Mouse (Mus musculus) spleen, postnatal 14 days (tissue): ENCODE results near the gene Med26.

Source experiments
- DNase-seq, 2 experiments: peaks; one replicate each; pipeline ENCODE4 v3.0.0; 2021 to 2022; ENCODE audit warnings: low spot score in 2 of 2

Med26 gene

DNA sequence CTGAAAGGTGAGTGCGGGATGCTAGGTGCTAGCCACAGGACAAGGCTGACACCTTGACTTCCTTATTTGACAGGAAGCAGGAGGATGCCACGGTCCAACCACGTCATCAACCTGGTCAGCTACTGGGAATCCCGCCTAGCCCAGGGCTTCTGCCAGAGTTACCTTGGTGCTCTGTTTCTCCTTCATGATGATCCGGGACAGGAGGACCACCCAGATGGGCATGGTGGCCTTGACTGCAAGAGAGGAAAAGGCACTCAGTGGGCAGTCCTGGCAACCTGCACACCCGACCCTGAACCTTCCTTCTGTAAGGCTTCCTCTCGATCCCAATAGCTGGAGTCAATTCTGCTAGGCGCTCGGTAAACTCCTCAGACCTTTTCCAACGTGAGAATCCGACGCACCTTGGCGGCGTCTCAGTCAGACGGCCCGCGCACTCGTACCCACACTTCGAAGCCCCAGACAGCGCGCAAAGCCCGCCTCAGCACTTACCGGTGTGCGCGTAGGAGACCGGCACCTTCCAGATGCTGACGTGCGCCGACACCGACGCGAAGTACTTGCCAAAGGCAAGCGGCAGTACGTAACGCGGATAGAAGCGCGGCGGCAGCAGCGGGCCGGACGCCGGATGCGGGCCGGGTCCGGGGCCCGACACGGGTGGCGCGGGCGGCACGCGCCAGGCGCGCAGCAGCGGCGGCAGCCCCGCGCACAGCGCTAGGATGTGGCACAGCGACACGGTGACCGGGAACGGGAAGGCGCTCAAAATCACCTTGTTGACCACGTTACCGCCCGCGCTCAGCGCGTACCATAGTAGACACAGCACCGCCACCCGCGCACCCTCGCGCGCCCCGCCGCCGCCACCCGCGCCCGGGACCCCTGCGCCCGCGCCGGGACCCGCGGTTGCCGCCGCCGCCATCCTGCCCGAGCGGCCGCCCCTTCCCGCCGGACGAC lies 56.1 kb downstream of the Med26 start, which contains the start of gene Slc35e1:
Slc35e1 (minus strand) TSS at position 935 of the 942 bp plus-strand sequence.
- DNase-seq, result peak; percentile 7 to 11

DNA sequence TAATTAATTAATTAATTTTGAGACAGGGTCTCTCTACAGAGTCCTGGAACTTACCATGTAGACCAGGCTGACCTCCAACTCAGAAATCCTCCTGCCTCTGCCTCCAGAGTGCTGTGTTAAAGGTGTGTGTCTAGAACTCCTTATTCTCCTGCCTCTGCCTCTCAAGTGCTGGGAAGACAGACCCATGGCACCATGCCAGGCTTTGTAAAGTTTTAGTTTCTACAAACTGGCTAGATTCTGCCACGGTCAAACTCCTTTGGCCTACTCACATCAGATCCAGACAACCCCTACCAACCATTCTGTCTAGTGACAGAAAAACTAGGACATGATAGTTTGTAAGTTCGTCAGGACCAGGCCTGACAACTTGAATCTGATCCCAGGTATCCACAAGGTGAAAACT lies 57.1 kb downstream of the Med26 start:
- DNase-seq, result no peak

DNA sequence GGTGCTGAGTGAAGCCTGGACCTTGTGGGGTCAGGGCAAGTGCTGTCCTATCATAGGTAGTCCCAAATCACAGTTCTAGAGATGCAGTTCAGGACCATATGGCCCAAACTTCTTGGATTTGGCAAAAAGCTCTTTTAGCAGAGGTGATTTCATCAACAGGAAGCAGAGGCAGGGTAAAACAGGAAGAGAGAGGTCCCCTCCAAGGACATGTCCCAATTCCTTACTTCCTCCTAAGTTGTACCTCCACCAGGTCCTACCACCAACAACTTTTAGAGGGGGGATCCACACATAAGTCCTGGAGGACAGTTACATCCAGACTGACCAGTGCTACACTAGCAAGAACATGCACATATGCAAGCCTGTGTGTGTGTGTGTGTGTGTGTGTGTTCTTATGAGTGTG lies 61.1 kb downstream of the Med26 start:
- DNase-seq, result no peak

DNA sequence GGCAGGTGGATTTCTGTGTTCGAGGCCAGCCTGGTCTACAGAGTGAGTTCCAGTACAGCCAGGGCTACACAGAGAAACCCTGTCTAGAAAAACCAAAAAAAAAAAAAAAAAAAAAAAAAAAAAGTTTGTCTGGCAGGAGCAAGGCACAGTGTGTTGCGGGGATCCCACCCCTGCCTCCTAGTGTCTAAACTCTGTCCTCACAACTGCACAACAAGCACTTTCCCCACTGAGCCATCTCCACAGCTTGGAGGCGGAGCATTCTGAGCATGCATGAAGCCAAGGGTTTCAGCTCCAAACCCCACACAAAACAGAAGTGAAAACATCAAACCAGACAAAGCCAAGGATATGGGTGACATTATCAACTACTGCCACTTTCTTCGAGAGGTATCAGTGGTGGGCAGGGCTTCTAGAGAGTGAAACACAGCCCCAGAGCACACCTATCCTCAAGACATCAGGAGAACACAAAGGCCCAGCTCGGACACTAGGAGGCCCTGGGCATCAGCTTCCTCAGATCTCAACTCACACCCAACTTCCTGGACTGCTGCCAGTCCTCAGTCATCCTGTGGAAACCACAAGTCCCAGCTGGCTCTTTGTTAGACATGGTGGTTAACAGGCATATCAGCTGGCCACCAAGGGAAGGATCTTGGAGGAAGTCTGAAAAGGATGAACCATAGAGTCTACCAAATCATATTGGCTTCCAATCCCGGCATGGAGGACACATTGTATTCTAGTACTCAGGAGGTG lies 62.4 kb downstream of the Med26 start:
- DNase-seq, result no peak

DNA sequence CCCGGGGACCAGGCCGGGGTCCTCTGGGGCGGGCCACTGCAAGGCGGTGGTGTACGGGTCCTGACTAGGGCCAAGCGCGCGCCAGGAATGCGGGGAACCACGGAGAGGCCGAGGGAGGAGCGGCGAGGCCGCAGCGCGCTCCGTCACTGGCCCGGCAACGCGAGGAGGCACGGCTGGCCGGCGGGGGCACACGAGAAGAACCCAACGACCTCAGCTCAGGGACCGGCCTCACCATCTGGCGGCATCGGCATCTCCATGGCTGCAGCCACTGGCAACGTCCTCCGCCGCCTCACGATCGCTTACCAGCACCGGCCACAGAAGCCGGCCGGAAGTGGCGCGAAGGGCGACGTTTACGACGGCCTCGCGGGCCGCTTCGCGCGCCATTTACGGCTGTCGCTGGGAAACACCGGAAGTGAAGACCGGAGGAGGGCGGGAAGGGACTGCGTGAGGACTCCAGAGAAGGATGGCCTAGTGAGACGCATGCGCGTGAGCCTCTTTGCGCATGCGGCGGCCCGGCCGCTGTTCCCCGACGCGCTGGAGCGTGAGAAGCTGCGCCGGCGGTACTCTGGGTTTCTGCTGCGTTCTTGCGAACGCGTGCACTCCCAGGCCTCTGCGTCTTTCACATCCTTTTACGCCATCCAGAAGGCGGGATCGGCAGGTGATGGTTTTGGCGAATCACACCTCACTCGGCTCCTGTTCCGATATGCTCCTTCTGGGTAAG lies 73.1 kb downstream of the Med26 start, which contains the start of gene Cherp:
Cherp (minus strand) TSS at position 401 of the 721 bp plus-strand sequence.
- DNase-seq, result peak; percentile 91 to 94

DNA sequence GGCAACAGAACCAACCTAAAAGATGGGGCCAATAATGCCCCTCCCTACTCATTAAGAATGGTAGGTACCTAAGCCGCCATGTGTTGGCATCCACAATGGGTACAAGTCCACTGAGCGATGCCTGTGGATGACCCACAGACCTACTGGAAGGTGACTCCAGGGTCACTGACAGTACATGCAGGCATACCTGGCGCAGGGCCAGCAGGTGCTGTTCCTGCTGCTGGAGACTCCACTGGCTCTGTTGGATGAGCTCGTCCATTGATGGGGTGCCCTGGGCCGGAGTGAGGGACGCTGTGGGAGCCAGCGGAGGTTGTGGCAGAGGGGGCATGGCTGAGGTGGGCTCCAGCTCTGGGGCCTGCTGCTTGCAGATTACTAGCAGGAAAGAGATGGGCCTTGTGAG lies 77.4 kb downstream of the Med26 start:
- DNase-seq, result no peak

DNA sequence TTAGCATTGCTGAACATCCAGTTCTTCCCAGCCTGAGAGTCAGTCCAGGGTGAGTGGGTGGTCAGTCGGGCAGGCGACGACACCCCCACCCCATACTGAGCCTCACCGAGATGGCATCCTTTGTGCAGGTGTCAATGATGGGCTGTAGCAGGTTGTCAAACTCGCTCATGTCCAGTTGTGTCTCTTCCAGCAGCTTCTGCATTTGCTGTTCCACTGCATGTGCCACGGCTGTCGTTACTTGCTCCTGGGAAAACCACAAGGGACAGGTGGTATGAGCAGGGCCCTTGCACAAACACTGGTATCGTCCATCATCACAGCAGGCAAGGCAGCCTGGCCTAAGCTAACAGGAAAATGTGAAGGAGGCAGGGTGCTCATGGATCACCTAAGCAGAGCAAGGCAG lies 78.1 kb downstream of the Med26 start:
- no peak for DNase-seq

DNA sequence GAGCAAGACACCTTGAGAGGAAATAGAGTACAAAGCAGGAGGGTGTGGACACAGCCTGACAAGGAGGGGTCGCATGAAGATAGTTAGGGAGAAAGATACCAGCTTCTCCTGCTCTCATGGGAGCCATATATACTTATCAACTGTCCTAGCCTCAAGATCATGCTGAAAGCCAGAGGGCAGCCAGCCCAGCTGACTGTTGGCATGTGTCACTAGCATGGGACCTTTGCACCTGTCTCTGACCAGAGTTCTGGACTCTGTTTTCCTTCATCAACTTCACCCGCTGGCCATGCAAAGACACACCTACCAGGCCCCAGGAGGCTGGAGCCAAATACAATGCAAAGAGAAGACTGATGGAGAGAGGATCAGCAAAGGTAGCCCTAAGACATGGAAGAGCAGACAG lies 78.8 kb downstream of the Med26 start:
- DNase-seq, result no peak

DNA sequence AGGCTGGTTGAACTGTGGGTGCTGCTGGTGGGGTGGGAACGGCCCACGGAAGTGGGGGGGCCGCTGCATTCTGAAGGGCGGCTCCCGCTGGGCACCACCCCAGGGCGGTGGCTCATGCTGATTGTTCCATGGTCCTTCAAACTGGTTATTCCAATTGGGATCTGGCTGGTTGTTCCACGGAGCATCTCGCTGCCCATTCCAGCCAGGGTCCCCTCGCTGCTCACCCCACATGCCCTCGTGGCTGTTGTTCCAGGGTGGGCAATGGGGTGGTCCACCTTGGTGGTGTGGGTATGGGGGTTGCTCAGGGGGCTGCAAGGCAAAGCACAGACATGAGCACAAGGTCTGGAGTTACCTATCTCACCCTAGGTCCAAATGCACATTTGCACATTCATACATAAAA lies 83.9 kb downstream of the Med26 start:
- no peak for DNase-seq

DNA sequence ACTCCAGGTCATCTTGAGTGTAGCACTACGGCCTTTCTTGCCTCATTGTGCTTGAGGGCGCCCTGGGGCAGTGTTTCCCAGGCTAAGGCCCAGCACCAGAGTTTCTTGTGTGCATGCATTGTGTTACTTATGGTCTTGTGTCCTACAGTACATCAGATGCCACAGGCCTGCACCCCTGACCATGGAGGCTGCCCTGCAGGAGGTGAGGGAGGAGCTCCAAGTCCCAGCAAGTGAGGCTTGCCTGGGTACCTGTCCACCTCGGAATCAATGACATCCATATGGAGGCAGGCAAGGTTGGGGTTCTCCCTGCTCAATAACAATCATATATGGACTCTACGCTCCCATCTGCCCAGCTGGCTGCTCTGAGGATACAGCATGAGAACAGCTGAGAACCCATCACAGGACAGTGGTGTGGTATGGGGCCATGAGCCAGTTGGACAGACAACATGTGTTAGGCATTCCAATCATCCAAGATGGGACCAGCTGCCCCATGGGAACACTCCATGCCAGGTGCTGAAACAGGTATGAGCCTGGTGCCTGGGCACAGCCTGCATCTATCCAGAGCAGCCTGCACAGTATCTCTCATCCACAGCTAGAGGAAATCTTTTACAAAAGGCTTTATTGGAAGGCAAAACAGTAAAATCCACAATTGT lies 88.1 kb downstream of the Med26 start:
- no peak for DNase-seq

DNA sequence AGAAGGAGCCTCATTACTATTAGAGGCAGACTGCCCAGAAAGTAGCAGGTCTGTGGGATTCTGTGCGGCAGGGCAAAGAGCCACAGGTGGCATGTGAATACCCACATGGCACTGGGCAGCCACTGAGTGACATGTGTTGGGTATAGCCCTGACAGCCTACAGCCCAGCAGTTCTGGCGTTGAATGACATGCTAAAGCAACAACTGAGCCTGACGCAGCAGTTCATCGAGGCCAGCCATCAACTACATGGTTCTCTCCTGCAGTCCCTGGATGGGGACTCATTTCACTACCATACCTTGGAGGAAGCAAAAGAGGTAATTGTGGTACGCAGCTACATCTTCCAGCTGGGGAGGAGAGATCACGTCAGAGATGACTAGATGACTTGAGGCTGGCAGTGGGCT lies 89.6 kb downstream of the Med26 start:
- no peak for DNase-seq

DNA sequence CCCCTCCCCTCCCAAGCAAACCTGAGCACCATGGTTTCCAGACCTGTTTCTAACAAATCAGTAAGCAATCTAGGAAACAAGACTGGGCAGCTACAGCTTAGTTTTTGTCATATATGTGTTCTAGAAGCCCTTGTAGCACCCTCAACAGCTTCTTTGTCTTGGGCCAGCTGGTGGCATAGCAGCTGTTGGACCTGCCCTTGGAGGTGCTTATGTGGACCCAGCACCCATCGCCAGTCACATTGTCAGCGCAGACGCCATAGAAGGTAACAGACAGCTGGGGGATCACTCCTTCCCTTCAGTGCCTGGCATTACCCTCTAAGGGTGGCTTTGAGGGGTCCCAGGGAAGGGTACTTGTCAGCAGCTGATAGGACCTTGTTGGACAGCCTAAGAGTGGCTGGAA lies 90.3 kb downstream of the Med26 start:
- no peak for DNase-seq

DNA sequence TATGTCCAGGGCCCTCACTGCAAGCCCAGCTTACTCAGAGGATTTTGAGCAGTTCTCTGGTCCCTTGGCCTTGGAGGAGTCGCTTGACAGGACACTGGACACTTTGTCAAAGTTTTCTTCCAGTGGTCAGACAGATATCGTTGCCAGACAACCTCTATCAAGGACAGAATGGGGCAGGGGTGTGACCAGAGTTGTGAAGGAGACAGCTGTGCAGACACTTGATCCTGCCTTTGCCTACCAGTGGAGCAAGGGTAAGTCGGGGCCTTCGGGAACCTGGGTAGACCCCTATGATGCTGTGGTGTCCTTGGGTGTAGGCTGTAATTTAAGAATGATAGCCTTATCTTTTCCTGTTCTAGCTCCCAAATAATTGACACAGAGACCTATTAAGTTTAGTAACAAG lies 92.8 kb downstream of the Med26 start:
- no peak for DNase-seq

DNA sequence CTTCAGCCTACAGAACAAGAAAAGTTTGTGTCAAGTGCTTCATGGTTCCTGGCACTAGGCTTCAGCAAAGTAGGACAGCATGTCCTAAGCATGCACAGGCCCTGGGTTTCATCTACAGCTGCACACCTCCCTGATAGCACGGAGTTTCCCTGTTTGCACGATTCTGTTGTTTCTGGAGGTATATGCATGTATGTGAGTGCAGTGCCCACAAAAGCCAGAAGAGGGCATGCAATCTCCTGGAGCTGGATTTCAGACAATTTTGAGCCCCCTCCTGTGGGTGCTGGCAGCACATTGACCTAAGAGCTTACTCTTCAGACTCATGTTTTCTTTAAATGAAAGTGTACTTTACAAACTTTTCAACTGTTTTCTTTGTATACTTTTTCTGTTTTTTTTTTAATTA lies 94.2 kb downstream of the Med26 start:
- DNase-seq, result no peak

DNA sequence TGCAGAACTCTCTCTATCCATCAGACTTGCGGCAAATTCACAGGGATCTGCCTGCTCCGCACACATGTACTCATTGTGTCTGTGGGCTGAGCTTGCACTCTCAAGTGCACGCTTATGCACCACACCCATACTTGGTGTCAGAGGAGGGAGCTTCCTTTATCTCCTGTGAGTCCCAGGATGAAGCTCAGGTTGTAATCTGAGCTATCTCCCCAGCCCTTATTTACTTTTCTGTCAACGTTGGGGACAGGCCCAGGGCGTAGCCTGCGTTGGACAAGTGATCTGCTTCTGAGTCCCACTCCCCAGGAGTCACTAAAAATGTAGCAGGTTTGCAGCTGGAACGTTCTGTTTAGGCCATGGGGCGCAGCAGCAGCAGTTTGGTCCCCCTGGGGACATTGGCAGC lies 96.6 kb downstream of the Med26 start:
- DNase-seq, result no peak

DNA sequence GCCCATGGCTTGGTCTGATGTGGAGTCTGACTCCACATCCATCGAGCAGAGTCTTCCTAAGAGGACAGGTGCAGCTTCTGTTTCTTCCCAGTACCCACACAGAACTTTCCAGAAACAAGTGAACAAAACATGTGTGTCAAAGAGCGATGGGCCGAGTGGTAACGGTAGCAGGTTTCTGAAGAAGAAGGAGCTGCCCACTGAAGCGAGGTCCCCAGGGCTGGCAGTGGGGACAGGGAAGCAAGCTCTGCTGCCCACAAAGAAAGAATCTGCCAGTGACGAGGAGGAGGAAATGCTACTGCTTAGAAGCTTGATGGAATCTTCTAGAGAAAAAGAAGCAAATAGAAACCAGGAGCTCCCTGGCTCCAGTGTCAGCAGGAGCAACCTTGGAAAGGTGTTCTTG lies 103.0 kb downstream of the Med26 start:
- peak in 1 of 2 experiments; percentile 41 for DNase-seq
